Mouse (Mus musculus) heart, embryonic 11.5 days (tissue): ENCODE results near the gene Larp6. TPM values are rescaled to one million over a fixed set of nuclear protein-coding genes. Genes with fewer than 3 reads are reported as not detected.

Experiments used
- ATAC-seq: fragments of 200-750 bp; cut with Nextera tagmentation; replicated peaks from 2 replicates; pipeline ENCODE4 v1.8.0; 2017; ENCODE audit warnings: moderate library complexity; ENCODE audit not compliant: insufficient number of reproducible peaks, low FRiP score, low TSS enrichment
- H3K27ac ChIP-seq: fragments of 300-500 bp; sonication (generic); 2 replicates; pipeline ENCODE4 v1.5.1; 2014; ENCODE audit warnings: mild to moderate bottlenecking, low read depth, low read length
- H3K27me3 ChIP-seq: fragments of 300-500 bp; sonication (generic); 2 replicates; pipeline ENCODE4 v1.6.1; 2014; ENCODE audit warnings: mild to moderate bottlenecking, low read length, mixed read lengths; ENCODE audit not compliant: control insufficient read depth, insufficient read depth
- H3K36me3 ChIP-seq: fragments of 300-500 bp; sonication (generic); 2 replicates; pipeline ENCODE4 v1.6.1; 2014; ENCODE audit warnings: mild to moderate bottlenecking, low read length, moderate library complexity, mixed read lengths; ENCODE audit not compliant: control insufficient read depth, insufficient read depth
- H3K4me1 ChIP-seq: fragments of 300-500 bp; sonication (generic); 2 replicates; pipeline ENCODE4 v1.6.1; 2014; ENCODE audit warnings: low read length; ENCODE audit not compliant: control insufficient read depth, insufficient read depth
- H3K4me2 ChIP-seq: fragments of 300-500 bp; sonication (generic); 2 replicates; pipeline ENCODE4 v1.6.1; 2014; ENCODE audit warnings: mild to moderate bottlenecking, moderate library complexity
- H3K4me3 ChIP-seq: fragments of 300-500 bp; sonication (generic); 2 replicates; pipeline ENCODE4 v1.5.1; 2014; ENCODE audit warnings: low read depth, low read length
- H3K9ac ChIP-seq: fragments of 300-500 bp; sonication (generic); 2 replicates; pipeline ENCODE4 v1.6.1; 2014; ENCODE audit warnings: mild to moderate bottlenecking, low read depth, low read length, moderate library complexity
- H3K9me3 ChIP-seq: fragments of 300-500 bp; sonication (generic); replicated peaks from 2 replicates; pipeline ENCODE4 v1.6.1; 2016; ENCODE audit warnings: low read length; ENCODE audit not compliant: control insufficient read depth
- WGBS: fragments of 180-500 bp; shearing (Covaris S2); extraction: QIAGEN DNeasy Blood & Tissue Kit; methylation state at CpG from one replicate; pipeline ENCODE4 v1.1.7; 2014; ENCODE audit not compliant: insufficient replicate concordance; 5-methylcytosine and 5-hydroxymethylcytosine counted together
- polyA plus RNA-seq: library from polyadenylated mRNA; unstranded; fragments of >200 nt; fragmentation: Nextera tagmentation; extraction: Ambion mirVana; gene quantifications from 2 replicates; pipeline ENCODE4 v1.2.1, GENCODE M21; 2014

Larp6 gene
- polyA plus RNA-seq, 1 experiment from 2014 or later = 0.40 TPM

DNA sequence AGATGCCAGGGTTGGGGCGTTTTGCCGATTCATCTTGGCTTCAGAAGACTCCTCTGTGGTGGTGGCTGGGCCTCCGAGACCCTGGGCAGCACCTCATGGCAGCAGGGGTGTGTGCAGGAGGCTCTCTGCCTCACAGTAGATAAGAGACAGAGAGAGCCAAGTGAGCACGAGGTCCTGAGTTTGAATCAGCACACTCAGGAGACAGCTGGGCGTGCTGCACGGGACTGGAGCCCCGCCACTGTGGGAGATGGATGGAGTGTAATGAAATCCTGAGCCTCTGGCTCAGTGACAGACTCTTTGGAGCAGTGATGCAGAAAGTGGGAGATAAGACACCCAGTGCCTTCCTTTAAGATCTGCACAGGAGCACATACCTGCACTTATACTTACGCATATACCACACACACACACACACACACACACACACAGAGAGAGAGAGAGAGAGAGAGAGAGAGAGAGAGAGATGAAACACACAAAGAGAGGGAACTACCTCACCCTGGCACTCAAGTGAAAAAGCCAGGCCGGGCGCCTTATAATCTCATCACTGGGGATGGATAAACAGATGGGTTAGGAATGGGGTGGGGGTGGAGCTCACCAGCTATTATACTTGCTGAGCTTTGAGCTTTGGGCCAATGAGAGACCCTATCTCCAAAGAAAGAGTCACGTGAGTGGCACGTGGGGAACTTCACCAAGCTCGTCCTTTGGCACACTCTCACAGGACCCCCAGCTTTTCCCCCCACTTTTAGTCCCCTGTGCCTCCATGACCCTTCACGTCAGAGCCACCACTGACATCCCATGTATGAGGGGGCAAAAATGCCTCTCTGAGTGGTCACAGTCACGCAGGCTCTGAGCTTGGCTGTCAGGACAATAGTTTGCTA is 44.3 kb downstream of the Larp6 start:
- no peak for ATAC-seq
- peaks cover 26% of the 10 kb centered on the region for H3K4me1 ChIP-seq
- peak overlapping the region; percentile 38 for H3K4me2 ChIP-seq
- no peak overlapping the region for H3K4me3 ChIP-seq
- H3K27ac ChIP-seq = peak overlapping the region; percentile 62
- H3K9ac ChIP-seq = 0 out of 2 replicates have a peak overlapping the region, but pooled peaks have one; percentile 5
- H3K36me3 ChIP-seq = no peaks in the 10 kb centered on the region
- H3K27me3 ChIP-seq = no peaks in the 10 kb centered on the region
- no peaks in the 10 kb centered on the region for H3K9me3 ChIP-seq
- WGBS = 52% methylated on average over 15 of the region's 15 CpGs

DNA sequence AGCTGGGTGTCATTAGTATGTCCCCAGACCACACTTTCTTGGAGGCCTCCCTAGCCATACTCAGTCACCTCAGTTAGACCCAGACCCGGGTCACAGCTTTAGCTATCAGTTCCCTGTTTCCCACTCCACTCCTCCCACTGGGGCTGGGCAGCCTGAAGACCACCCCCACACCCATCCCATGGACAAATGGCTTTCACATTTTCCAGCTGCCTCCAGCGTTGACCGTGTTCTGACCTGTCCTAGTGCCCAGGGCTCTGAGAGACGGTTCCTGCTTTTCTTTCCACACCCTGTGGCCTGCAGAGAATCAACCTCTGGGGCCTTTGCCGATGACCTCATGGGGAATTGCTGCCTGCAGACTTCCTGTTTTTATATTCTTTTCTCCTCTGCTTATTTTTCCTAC is 45.0 kb downstream of the Larp6 start:
- H3K27me3 ChIP-seq = no peaks in the 10 kb centered on the region
- ATAC-seq = peak; percentile 81
- H3K27ac ChIP-seq = peak overlapping the region; percentile 62
- no peak overlapping the region for H3K4me3 ChIP-seq
- H3K9ac ChIP-seq = no peak overlapping the region
- H3K9me3 ChIP-seq = no peaks in the 10 kb centered on the region
- 11% methylated on average over 5 of the region's 5 CpGs for WGBS
- peak overlapping the region; percentile 38 for H3K4me2 ChIP-seq
- H3K36me3 ChIP-seq = no peaks in the 10 kb centered on the region
- H3K4me1 ChIP-seq = peaks cover 26% of the 10 kb centered on the region

DNA sequence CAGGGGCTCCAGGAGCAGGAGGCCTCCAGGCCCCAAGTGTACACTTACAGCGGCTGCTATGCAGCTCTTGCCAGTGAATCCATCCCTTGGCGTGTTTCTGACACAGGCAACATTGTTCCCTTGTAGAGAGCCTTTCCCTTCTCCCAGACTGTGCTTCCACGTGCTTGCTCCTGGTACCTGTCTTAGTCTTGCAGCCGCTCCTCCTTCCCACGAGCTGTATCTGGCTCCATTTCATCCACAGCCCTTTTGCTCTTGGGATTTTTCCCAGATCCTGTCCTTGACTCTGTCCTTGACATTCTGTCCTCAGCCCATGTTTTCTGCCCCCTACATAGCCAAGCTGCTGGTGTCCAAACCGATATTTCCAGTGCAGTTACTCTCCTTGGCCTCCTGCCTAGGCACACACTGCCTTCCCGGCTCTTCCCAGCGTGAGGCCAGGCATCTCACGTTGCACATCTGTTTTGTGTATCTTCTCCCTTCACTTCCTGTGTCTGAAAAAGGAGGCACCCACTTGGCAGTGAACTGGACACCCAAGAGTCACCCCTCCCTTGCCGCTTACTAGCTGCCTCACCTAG is 46.7 kb downstream of the Larp6 start:
- H3K4me2 ChIP-seq = no peak overlapping the region
- no peak for ATAC-seq

DNA sequence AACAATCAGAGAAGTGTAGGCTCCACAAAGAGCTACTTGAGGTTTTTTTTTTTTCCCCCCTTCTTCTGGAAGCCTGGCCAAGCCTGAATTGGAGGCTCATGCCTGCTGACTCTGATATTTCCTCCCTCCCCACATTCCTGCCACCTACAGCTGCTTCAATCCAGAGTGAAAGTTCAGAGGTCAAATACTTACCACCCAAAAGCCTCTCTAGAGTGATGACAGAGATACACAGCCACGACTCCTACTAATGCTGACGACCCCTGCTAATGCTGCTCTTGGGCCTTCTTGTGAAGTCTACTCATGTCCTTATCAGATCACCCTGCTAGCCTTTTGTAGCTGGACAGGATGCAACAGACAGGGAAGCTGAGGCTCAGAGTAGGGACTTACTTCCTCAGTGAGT is 52.4 kb downstream of the Larp6 start:
- Histone ChIP-seq H3K27ac (peak overlapping the region; percentile 31; the same call in 1 of the 2 replicates), H3K9ac (no peak overlapping the region), H3K4me1 (0 out of 2 replicates have a peak, but pooled peaks cover 6% of the 10 kb centered on the region), H3K4me3 (no peak overlapping the region), H3K4me2 (no peak overlapping the region), H3K27me3 (no peaks in the 10 kb centered on the region), H3K36me3 (no peaks in the 10 kb centered on the region), H3K9me3 (no peaks in the 10 kb centered on the region)
- ATAC-seq = no peak
- WGBS = 2% methylated on average over 2 of the region's 2 CpGs

More for the DNA sequence above, 46.7 kb downstream of the Larp6 start:
- no peaks in the 10 kb centered on the region for H3K36me3 ChIP-seq
- no peak overlapping the region for H3K9ac ChIP-seq
- H3K27me3 ChIP-seq = no peaks in the 10 kb centered on the region
- no peaks in the 10 kb centered on the region for H3K9me3 ChIP-seq
- peaks cover 26% of the 10 kb centered on the region for H3K4me1 ChIP-seq
- no peak overlapping the region for H3K4me3 ChIP-seq
- H3K27ac ChIP-seq = peak overlapping the region; percentile 62
- 52% methylated on average over 10 of the region's 10 CpGs for WGBS

DNA sequence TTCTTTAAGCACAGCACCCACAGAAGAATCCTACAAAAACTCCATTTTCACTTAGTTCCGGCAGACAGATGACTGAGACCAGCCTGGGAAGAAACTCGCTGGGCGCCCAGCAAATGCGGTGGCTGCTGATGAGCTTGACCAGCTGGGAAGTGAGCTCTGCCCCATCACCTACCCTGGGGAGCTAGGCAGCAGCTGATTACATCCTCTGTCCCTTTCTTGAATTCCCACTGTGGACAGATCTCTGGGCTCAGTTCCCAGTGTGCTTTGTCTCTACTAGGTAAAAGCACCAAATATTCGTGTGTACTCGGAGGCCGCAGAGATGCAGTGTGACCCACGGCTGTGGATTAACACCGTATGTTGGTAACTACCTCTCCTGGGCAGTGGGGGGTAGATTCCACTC is 55.6 kb downstream of the Larp6 start:
- Histone ChIP-seq H3K36me3 (no peaks in the 10 kb centered on the region), H3K9me3 (peaks cover 3% of the 10 kb centered on the region; the same call in 1 of the 2 replicates), H3K9ac (no peak overlapping the region), H3K4me1 (0 out of 2 replicates have a peak, but pooled peaks cover 6% of the 10 kb centered on the region), H3K4me3 (no peak overlapping the region), H3K27ac (no peak overlapping the region), H3K4me2 (no peak overlapping the region), H3K27me3 (no peaks in the 10 kb centered on the region)
- no peak for ATAC-seq
- WGBS = 69% methylated on average over 9 of the region's 9 CpGs

DNA sequence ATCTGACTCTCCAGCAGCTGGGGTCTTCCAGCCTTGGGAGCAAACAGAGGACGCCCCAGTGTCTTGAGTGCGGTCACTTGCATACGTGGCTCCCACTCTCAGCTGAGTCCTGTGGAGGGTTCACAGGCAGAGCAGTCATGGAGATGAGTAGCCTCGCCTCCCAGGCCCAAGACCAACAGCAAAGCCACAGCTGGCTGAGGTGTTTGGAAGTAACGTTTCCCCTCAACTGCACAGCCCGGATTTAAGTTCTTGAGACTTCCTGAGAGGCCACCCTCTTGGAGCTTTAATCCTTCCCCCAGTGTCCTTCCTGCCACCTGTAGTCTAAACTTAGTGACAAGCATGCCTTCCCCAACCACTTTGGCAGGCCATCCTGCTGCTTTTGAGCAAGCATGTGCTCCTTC is 56.9 kb downstream of the Larp6 start:
- Histone ChIP-seq H3K9ac (no peak overlapping the region), H3K9me3 (peaks cover 3% of the 10 kb centered on the region; the same call in 1 of the 2 replicates), H3K4me1 (0 out of 2 replicates have a peak, but pooled peaks cover 6% of the 10 kb centered on the region), H3K27me3 (no peaks in the 10 kb centered on the region), H3K4me2 (no peak overlapping the region), H3K4me3 (no peak overlapping the region), H3K36me3 (no peaks in the 10 kb centered on the region), H3K27ac (no peak overlapping the region)
- ATAC-seq = no peak
- 57% methylated on average over 6 of the region's 6 CpGs for WGBS

DNA sequence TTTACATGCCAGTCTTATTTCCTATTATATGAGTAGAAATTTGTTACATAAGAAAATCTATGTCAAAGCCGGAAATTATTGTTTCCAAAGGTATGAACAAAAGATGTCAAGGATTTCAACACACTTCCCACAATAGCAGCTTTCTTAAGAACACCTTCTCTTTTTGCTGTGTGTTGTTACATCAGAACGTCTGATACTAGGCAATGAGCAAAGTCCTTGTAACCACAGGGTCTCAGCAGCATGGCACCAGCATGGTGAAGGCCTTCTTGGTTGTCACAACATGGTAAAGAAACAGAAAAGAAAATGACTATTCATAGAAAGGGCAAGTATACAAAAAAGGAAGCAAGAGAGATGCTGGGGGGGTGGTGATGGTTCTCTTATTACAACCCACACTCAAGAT is 60.9 kb downstream of the Larp6 start:
- ATAC-seq = no peak
- 78% methylated on average over 2 of the region's 2 CpGs for WGBS

DNA sequence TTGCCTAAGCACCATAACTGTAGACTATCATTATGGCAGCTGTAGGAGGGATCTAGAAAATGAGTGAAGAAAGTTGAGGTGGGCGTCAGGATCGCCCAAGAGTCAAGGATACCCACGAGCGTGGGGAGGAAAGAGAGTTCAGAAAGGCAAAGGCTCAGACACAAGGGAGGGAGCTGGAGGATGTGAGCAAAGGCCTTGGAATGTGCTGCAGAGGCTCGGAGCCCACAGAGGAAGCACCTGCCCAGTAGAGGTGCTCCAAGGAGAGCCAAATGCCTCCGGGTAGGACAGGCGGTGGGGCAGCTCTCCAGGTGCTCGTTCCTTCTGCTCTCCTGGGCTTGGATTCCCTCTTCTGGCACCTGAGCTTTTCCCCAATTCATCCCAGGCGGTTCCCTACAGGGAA is 64.1 kb downstream of the Larp6 start:
- Histone ChIP-seq H3K27me3 (no peaks in the 10 kb centered on the region), H3K27ac (no peak overlapping the region), H3K9me3 (peaks cover 3% of the 10 kb centered on the region; the same call in 1 of the 2 replicates), H3K9ac (no peak overlapping the region), H3K4me3 (no peak overlapping the region), H3K36me3 (no peaks in the 10 kb centered on the region), H3K4me2 (no peak overlapping the region), H3K4me1 (no peaks in the 10 kb centered on the region)
- ATAC-seq = no peak
- 76% methylated on average over 9 of the region's 9 CpGs for WGBS

More for the DNA sequence above, 60.9 kb downstream of the Larp6 start:
- H3K27ac ChIP-seq = no peak overlapping the region
- no peak overlapping the region for H3K4me3 ChIP-seq
- peaks cover 3% of the 10 kb centered on the region; the same call in 1 of the 2 replicates for H3K9me3 ChIP-seq
- H3K36me3 ChIP-seq = no peaks in the 10 kb centered on the region
- H3K9ac ChIP-seq = no peak overlapping the region
- no peaks in the 10 kb centered on the region for H3K4me1 ChIP-seq
- H3K4me2 ChIP-seq = no peak overlapping the region
- no peaks in the 10 kb centered on the region for H3K27me3 ChIP-seq
